Mouse (Mus musculus) forebrain, postnatal 0 days (tissue): Measurements from ENCODE around the gene Tfip11. TPM values are rescaled to one million over a fixed set of nuclear protein-coding genes. Genes with fewer than 3 reads are reported as not detected.

Source experiments
- ATAC-seq: fragments of 200-750 bp; cut with Nextera tagmentation; 2 replicates; pipeline ENCODE4 v1.8.0; 2017; ENCODE audit warnings: mild to moderate bottlenecking, moderate library complexity
- DNase-seq: peaks from one replicate; pipeline ENCODE4 v3.0.0-alpha.2; 2015
- H3K27ac ChIP-seq: fragments of 300-500 bp; sonication (generic); 2 replicates; pipeline ENCODE4 v1.5.1; 2014; ENCODE audit warnings: low read depth, mild to moderate bottlenecking, antibody characterized with exemption, low read length, moderate library complexity, mixed read lengths
- H3K27me3 ChIP-seq: fragments of 300-500 bp; sonication (generic); 2 replicates; pipeline ENCODE4 v1.6.1; 2014; ENCODE audit warnings: mild to moderate bottlenecking, low read length, mixed read lengths; ENCODE audit not compliant: insufficient read depth
- H3K36me3 ChIP-seq: fragments of 300-500 bp; sonication (generic); 2 replicates; pipeline ENCODE4 v1.6.1; 2014; ENCODE audit warnings: mild to moderate bottlenecking, moderate library complexity; ENCODE audit not compliant: insufficient read depth
- H3K4me1 ChIP-seq: fragments of 300-500 bp; sonication (generic); 2 replicates; pipeline ENCODE4 v1.6.1; 2014; ENCODE audit warnings: antibody characterized with exemption; ENCODE audit not compliant: insufficient read depth
- H3K4me2 ChIP-seq: fragments of 300-500 bp; sonication (generic); 2 replicates; pipeline ENCODE4 v1.6.1; 2014; ENCODE audit warnings: low read depth, mild to moderate bottlenecking, moderate library complexity
- H3K4me3 ChIP-seq: fragments of 300-500 bp; sonication (generic); 2 replicates; pipeline ENCODE4 v1.5.1; 2014; ENCODE audit warnings: low read depth, low read length, mixed read lengths
- H3K9ac ChIP-seq: fragments of 300-500 bp; sonication (generic); 2 replicates; pipeline ENCODE4 v1.6.1; 2014; ENCODE audit warnings: mild to moderate bottlenecking
- H3K9me3 ChIP-seq: fragments of 300-500 bp; sonication (generic); 2 replicates; pipeline ENCODE4 v1.6.1; 2016; ENCODE audit warnings: low read length
- CTCF ChIP-seq: sonication (generic); IDR thresholded peaks from 2 replicates; pipeline ENCODE4 v1.5.1; 2016; ENCODE audit warnings: antibody characterized with exemption, control low read depth, low read depth
- WGBS: fragments of 180-500 bp; shearing (Covaris S2); extraction: QIAGEN DNeasy Blood & Tissue Kit; methylation state at CpG from one replicate; pipeline ENCODE4 v1.1.7; 2014; 5-methylcytosine and 5-hydroxymethylcytosine counted together
- polyA plus RNA-seq: library from polyadenylated mRNA; unstranded; fragments of >200 nt; fragmentation: Nextera tagmentation; extraction: Ambion mirVana; gene quantifications from 2 replicates; pipeline ENCODE4 v1.2.1, GENCODE M21; 2015
- total RNA-seq: library from RNA; depleted of rRNA; stranded (reverse); fragments of >200 nt; gene quantifications from 2 replicates; pipeline ENCODE4 v1.2.3, GENCODE M21; 2014

Tfip11 gene
- total and polyA plus RNA-seq, 2 experiments from 2014 or later, result 20.8 to 26.9 TPM

DNA sequence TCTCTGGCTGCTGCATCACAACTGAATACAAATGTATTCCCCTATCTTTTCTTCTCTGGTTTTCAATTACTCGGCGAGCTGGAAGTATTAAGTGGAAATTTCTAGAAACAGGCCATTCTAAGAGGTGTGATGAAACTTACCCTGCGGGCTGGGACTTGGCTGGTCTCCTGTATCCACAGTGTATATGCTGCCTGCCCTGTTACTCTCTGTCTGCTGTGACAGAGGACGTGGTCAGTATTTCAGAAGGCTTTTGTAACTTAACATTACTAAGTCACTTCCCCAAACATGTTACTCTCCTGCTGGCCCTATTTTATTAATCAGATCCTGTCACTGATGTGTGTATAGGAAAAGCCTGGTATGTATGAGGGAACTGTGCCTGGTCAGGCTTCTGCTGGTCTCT lies 44.5 kb upstream of the Tfip11 start:
- Histone ChIP-seq H3K9me3 (no peaks in the 10 kb centered on the region), H3K36me3 (no peaks in the 10 kb centered on the region), H3K4me1 (no peaks in the 10 kb centered on the region), H3K9ac (no peak overlapping the region), H3K27ac (no peak overlapping the region), H3K4me3 (no peak overlapping the region), H3K27me3 (no peaks in the 10 kb centered on the region), H3K4me2 (no peak overlapping the region)
- ATAC-seq (no peak), DNase-seq (no peak)
- 77% methylated on average over 4 of the region's 4 CpGs for WGBS
- no peak for TF ChIP-seq CTCF

DNA sequence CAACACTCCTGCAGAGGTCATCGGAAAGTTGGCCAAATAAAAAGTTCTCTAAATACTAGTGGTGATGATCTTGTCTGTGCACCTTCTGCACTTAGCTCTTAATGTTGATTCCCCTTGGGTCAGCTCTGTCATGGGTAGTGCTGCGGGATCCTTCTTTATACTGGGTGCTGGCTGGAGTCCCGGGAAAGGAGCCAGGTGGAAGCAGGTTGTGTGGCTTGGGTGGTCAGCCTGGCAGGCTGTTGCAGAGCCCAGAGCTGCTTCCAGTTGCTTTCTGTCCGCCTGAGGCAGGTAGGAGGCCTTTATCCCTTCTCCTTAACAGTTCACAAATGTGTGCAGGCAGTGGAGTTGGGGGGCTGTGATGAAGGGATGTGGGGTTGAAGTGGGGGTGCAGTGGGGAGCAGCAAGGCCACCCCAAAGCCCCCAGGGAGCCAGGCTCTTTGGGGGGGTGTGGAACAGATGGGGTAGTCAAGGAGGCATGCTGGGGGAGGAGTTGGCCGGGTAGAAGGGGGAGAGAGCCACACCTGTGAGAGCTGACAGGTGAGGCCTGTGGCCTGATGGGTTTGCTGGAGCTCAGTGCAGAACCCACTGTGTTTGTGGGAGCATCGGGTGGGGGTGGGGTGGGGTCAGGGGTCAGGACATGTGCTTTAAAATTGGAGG lies 43.9 kb upstream of the Tfip11 start:
- H3K4me2 ChIP-seq, result no peak overlapping the region
- no peaks in the 10 kb centered on the region for H3K9me3 ChIP-seq
- no peak overlapping the region for H3K4me3 ChIP-seq
- no peak for DNase-seq
- no peak overlapping the region for H3K9ac ChIP-seq
- no peaks in the 10 kb centered on the region for H3K27me3 ChIP-seq
- no peak for ATAC-seq
- TF ChIP-seq CTCF, result no peak
- WGBS, result 73% methylated on average over 6 of the region's 6 CpGs
- no peak overlapping the region for H3K27ac ChIP-seq
- H3K36me3 ChIP-seq, result no peaks in the 10 kb centered on the region
- no peaks in the 10 kb centered on the region for H3K4me1 ChIP-seq

DNA sequence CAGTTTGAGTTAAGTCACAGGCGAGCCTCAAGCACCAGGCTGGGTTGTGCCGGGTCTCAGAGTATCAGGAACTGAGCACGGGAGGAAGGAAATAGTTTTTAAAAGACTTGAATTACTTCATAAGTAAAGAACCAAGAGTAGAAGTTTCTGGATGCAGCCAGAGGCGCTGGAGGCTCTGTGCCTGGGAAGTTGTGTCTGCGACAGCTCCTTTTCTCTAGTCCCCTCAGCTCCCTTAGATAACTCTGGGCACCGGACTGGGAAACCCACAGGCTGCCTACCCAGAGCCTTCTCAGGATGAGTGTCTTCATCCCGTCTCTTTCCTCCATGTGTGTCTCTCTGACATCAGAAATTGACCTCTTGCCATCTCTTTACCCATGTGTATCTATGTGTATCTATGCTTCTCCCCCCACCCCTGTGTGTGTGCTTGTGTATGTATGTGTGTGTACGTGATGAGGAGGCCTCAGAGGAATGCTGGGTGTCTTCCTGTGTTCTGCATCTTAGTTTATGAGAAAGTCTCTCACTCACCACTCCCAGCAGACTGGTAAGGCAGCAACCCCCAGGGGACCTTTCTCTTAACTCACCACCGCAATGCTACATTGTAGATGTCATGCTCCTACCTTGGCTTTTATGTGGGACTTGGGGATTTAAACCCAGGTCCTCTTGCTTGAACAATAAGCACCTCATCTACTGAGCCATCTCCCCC lies 43.2 kb upstream of the Tfip11 start:
- 76% methylated on average over 9 of the region's 9 CpGs for WGBS
- Histone ChIP-seq H3K36me3 (no peaks in the 10 kb centered on the region), H3K4me1 (no peaks in the 10 kb centered on the region), H3K27ac (no peak overlapping the region), H3K27me3 (no peaks in the 10 kb centered on the region), H3K4me2 (no peak overlapping the region), H3K9ac (no peak overlapping the region), H3K9me3 (no peaks in the 10 kb centered on the region), H3K4me3 (no peak overlapping the region)
- ATAC-seq (no peak), DNase-seq (no peak)
- no peak for TF ChIP-seq CTCF

DNA sequence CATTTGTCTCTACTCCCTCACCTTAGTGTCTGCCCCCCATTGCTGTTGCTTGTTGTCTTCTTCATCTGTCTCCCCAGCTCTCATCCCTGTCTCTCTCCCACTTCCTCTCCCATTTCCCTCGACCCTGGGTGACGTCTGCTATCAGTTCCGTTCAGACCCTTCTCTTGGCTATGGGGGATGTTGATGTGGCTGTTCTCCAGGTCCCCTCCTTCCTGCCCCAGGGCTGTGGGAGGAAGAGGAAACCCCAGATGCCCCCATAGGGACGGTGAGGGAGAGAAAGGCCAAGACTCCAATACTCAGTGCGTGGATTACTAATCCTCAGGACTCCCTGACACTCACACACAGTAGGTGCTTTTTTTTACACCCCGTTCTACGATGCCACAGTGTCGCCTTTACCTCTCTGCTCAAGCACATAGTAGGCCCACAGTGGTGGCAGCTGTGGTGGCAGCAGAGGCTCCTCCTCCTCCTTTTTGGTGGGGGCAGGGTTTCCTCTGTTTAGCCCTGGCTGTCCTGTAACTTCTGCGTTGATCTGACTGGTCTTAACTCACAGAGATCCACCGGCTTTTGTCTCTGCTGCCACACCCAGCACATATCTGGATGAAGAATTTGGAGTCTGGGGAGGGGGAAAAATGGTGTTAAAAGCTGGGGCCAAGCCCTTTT lies 42.5 kb upstream of the Tfip11 start:
- DNase-seq, result no peak
- no peak overlapping the region for H3K4me3 ChIP-seq
- H3K4me1 ChIP-seq, result no peaks in the 10 kb centered on the region
- TF ChIP-seq CTCF, result no peak
- H3K9me3 ChIP-seq, result no peaks in the 10 kb centered on the region
- H3K36me3 ChIP-seq, result no peaks in the 10 kb centered on the region
- 73% methylated on average over 10 of the region's 10 CpGs for WGBS
- H3K27me3 ChIP-seq, result no peaks in the 10 kb centered on the region
- no peak for ATAC-seq
- H3K9ac ChIP-seq, result no peak overlapping the region
- H3K4me2 ChIP-seq, result no peak overlapping the region
- no peak overlapping the region for H3K27ac ChIP-seq

DNA sequence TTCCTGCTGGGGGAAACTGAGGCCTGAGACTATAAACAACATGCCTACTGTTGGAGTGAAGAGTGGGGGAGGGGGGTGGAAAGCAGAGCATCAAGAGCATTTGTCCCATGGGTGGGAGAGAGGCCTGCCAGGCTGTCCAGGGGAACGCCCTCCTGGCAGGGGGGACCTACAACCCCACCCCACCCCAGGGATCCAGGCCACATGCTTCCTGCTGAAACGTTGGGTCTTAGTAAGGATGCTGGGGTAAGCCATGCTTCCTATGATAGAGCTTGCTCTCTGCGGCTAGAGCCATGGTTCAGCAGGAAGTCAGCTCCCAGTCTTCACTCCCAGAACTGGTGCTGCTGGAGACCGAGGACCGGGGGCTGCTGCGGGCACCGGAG lies 42.0 kb upstream of the Tfip11 start:
- Histone ChIP-seq H3K4me1 (no peaks in the 10 kb centered on the region), H3K4me2 (no peak overlapping the region), H3K36me3 (no peaks in the 10 kb centered on the region), H3K27me3 (no peaks in the 10 kb centered on the region), H3K4me3 (no peak overlapping the region), H3K27ac (no peak overlapping the region), H3K9me3 (no peaks in the 10 kb centered on the region), H3K9ac (no peak overlapping the region)
- DNase-seq, result no peak
- no peak for ATAC-seq
- 83% methylated on average over 7 of the region's 7 CpGs for WGBS
- TF ChIP-seq CTCF, result no peak

DNA sequence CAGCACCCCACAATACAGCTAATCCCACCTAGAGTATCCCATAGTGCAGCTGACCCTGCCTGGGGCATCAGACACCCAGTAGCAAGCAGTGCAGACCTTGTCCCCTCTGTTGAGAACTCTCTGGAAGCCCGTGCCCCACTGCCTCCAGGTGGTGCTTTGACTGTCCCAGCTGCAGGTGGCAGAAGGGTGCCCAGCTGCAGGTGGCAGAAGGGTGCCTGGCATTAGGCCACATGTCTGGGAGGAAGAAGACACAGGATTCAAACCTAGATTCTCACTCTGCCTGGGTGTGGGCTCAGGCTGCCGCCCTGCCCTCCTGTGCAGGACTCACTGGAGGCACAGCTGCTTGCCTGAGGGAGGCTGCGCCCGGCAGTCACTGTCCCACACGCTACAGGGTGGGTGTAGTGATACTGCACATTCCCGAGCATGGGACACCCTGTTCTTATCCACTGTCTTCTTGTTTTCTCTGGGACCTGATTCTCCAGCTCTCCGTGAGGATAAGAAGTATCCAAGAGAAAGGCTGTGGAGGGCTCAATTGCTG lies 40.5 kb upstream of the Tfip11 start:
- no peak overlapping the region for H3K4me2 ChIP-seq
- 92% methylated on average over 7 of the region's 7 CpGs for WGBS
- no peak overlapping the region for H3K4me3 ChIP-seq
- no peak for DNase-seq
- H3K4me1 ChIP-seq, result no peaks in the 10 kb centered on the region
- TF ChIP-seq CTCF, result no peak
- H3K36me3 ChIP-seq, result no peaks in the 10 kb centered on the region
- no peaks in the 10 kb centered on the region for H3K9me3 ChIP-seq
- no peak for ATAC-seq
- H3K9ac ChIP-seq, result no peak overlapping the region
- no peak overlapping the region for H3K27ac ChIP-seq
- no peaks in the 10 kb centered on the region for H3K27me3 ChIP-seq

- H3K4me3 ChIP-seq, result no peak overlapping the region
- H3K4me1 ChIP-seq, result no peaks in the 10 kb centered on the region
- WGBS, result 82% methylated on average over 2 of the region's 2 CpGs
- H3K9me3 ChIP-seq, result no peaks in the 10 kb centered on the region
- ATAC-seq (no peak), DNase-seq (no peak)
- H3K4me2 ChIP-seq, result no peak overlapping the region
- no peak overlapping the region for H3K9ac ChIP-seq
- no peaks in the 10 kb centered on the region for H3K36me3 ChIP-seq
- no peak overlapping the region for H3K27ac ChIP-seq
- no peak for TF ChIP-seq CTCF
- H3K27me3 ChIP-seq, result no peaks in the 10 kb centered on the region
These were observed 39.6 kb upstream of the Tfip11 start for GRCm38 (mm10) chr5:112286608-112286983.
